8 mouse cellular contexts compared by ENCODE assay signal in the genomic region with DNA sequence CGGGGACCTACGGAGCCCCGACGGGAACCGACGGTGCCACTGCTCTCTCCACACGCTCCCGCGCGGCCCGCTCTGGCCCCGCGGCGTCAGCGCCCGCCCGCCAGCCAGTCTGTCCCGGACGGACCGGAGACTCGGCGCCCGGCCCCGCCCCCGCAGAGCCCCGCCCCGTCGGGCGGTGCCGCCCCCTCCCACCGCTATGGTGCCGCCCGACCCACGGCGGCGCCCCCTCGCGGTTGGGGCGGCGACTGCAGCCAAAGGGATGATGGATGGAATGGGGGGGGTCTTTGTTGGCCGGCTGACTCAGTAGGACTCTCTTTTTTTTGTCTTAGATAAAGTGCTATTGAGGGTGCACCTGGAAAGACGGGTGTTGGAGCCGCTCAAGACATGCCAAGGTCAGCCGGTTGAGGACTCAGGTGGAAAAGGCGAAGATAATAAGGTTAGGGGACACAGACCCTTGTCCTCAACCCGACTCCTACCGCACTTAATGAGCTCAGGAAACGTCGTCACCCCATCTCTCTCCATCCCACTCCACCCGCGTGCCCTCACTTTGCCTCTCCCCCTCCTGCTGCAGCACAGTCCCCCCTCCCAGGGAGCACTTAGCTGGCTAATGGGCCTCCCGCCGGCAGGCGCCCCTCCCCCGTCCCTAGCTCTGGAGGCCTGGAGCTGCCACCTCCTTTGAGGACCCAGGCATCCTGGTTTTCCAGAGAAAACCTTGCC. TPM values are rescaled to one million over a fixed set of nuclear protein-coding genes. Genes with fewer than 3 reads are reported as not detected.
DNase-seq lines count a peak whose midpoint lies in the region; ATAC-seq lines count a peak whose summit lies in the region.

No protein-coding gene starts in this region.

- H3K4me2 ChIP-seq in lung, embryonic 15.5 days: peak overlapping the region; percentile 77

- peak; percentile 65 for ATAC-seq in lung, embryonic 15.5 days (ENCODE audit: borderline replicate concordance, extremely low read depth, low FRiP score, low TSS enrichment)
- ATAC-seq in neutrophil, adult 5-6 weeks (ENCODE audit: extremely low read depth, insufficient number of reproducible peaks, low FRiP score, poor library complexity, severe bottlenecking): peak; percentile 21; the same call in 1 of the 2 replicates

- H3K4me3 ChIP-seq in lung, embryonic 15.5 days: peak overlapping the region; percentile 71

- peaks cover 19% of the 10 kb centered on the region for H3K36me3 ChIP-seq in lung, embryonic 15.5 days

- WGBS in lung, embryonic 15.5 days: 1% methylated on average over 54 of the region's 55 CpGs

- peak; percentile 83 for DNase-seq in ovary, postnatal 36 days (ENCODE audit: low spot score)
- DNase-seq in ovary, adult 18-20 months (ENCODE audit: low spot score): no peak
- peak; percentile 69 for DNase-seq in embryo, embryonic 10.5 days (ENCODE audit: low spot score)
- peak; percentile 82 for DNase-seq in heart, adult 18-20 months
- DNase-seq in kidney, adult 18-20 months: peak; percentile 82
- peak; percentile 79 for DNase-seq in yolk sac, embryonic 10.5 days (ENCODE audit: low spot score)

- peak overlapping the region; percentile 63 for H3K27ac ChIP-seq in lung, embryonic 15.5 days

- H3K9me3 ChIP-seq in lung, embryonic 15.5 days: no peaks in the 10 kb centered on the region

- no peaks in the 10 kb centered on the region for H3K27me3 ChIP-seq in lung, embryonic 15.5 days

- peaks cover 33% of the 10 kb centered on the region for H3K4me1 ChIP-seq in lung, embryonic 15.5 days

- H3K9ac ChIP-seq in lung, embryonic 15.5 days: peak overlapping the region; percentile 81

RNA-seq across cellular contexts. Expression of gene Ppp1r14b, which starts 4.9 kb away (rescaled TPM):
- total RNA-seq in heart, adult 18-20 months (2021): 10 to 100 TPM; 78.3 to 95.2 TPM
- 141 and 160 TPM in 2 replicates for polyA plus RNA-seq in lung, embryonic 15.5 days (2015; fragmentation: Nextera tagmentation; extraction: Ambion mirVana)
- 20.1 and 30.6 TPM in 2 replicates for total RNA-seq in neutrophil, adult 5-6 weeks (2017)

RNA-seq across cellular contexts. Expression of gene Plcb3, which starts 6.4 kb away (rescaled TPM):
- total RNA-seq in heart, adult 18-20 months (2021): 10 to 100 TPM; 14.7 TPM
- 53.5 and 53.9 TPM in 2 replicates for polyA plus RNA-seq in lung, embryonic 15.5 days (2015; fragmentation: Nextera tagmentation; extraction: Ambion mirVana)
- total RNA-seq in neutrophil, adult 5-6 weeks (2017): 12.5 and 13.6 TPM in 2 replicates

RNA-seq across cellular contexts. Expression of gene Fkbp2, which starts 10.5 kb away (rescaled TPM):
- total RNA-seq in heart, adult 18-20 months (2021): 10 to 100 TPM; 18.9 to 19.1 TPM
- polyA plus RNA-seq in lung, embryonic 15.5 days (2015; fragmentation: Nextera tagmentation; extraction: Ambion mirVana): 121 and 126 TPM in 2 replicates
- 30.4 and 32.4 TPM in 2 replicates for total RNA-seq in neutrophil, adult 5-6 weeks (2017)

RNA-seq across cellular contexts. Expression of gene Vegfb, which starts 17.6 kb away (rescaled TPM):
- total RNA-seq in heart, adult 18-20 months (2021): 100 to 1,000 TPM; 462 to 481 TPM
- 42.9 and 48.7 TPM in 2 replicates for polyA plus RNA-seq in lung, embryonic 15.5 days (2015; fragmentation: Nextera tagmentation; extraction: Ambion mirVana)
- total RNA-seq in neutrophil, adult 5-6 weeks (2017): 2.8 and 6.0 TPM in 2 replicates

RNA-seq across cellular contexts. Expression of gene Dnajc4, which starts 22.5 kb away (rescaled TPM):
- total RNA-seq in heart, adult 18-20 months (2021): 10 to 100 TPM; 54.6 to 55.1 TPM
- 23.5 and 23.9 TPM in 2 replicates for polyA plus RNA-seq in lung, embryonic 15.5 days (2015; fragmentation: Nextera tagmentation; extraction: Ambion mirVana)
- 16.4 and 24.4 TPM in 2 replicates for total RNA-seq in neutrophil, adult 5-6 weeks (2017)
